17 mouse cellular contexts compared by ENCODE assay signal in the genomic region with DNA sequence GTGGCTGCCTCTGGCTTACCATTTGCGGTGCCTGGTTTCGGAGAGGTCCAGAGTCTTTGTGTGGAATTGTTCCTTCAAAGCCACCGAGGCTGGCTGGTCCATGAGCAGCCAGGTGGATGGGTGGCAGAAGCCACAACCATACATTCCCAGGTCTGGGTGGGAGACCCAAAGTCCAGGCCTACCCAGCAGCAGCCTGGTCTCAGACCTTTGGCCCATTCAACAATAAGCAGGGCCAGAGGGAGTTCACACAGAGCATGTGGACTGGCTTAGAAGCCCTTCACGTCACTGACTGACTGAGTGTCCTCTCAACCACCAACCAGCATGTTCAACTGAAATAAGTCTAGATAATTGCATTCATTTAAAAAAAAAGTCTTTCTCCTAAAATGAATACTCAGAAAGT.
DNase-seq lines count a peak whose midpoint lies in the region; ATAC-seq and TF ChIP-seq lines count a peak whose summit lies in the region.
"Had no signal": no experiment of that assay in that cellular context is flagged by ENCODE, and none has a peak within 500 bp of the region (broad histone marks: within the 10 kb centered on the region; RNA-seq: fewer than 3 reads in every experiment).

No protein-coding gene starts in this region.

- no peak for ATAC-seq in erythroblast, adult 5-6 weeks (replicated peaks; ENCODE audit: low FRiP score, poor library complexity, severe bottlenecking)
- ATAC-seq: forebrain, embryonic 13.5 days had no signal

- peak overlapping the region; percentile 87 for H3K27ac ChIP-seq in bone marrow, adult 2 months (ENCODE audit: control insufficient read depth, insufficient read depth, low read depth, low read length, poor library complexity)
- H3K27ac ChIP-seq in small intestine, adult 2 months (ENCODE audit: insufficient read depth, low read depth, low read length): peak overlapping the region; percentile 77
- H3K27ac ChIP-seq in midbrain, embryonic 10.5 days (replicated peaks): no peak overlapping the region
- H3K27ac ChIP-seq: forebrain, embryonic 13.5 days; heart, embryonic 15.5 days; hindbrain, embryonic 10.5 days; limb, embryonic 12.5 days; liver, embryonic 14.5 days; neural tube, embryonic 15.5 days; stomach, postnatal 0 days had no signal

- TF ChIP-seq POLR2A in bone marrow, adult 2 months (IDR thresholded peaks at IDR 0.05; ENCODE audit: borderline replicate concordance, control insufficient read depth, low read depth, low read length): peak; percentile 43; the same call in 1 of the 2 replicates
- no peak for TF ChIP-seq POLR2A in small intestine, adult 2 months (IDR thresholded peaks at IDR 0.05; ENCODE audit: low read depth, low read length)

- H3K4me3 ChIP-seq in bone marrow, adult 2 months (replicated peaks; ENCODE audit: control insufficient read depth, low read depth, low read length): peak overlapping the region; percentile 68
- H3K4me3 ChIP-seq in small intestine, adult 2 months (ENCODE audit: low read depth, low read length): peak overlapping the region; percentile 59
- H3K4me3 ChIP-seq in midbrain, embryonic 10.5 days: no peak overlapping the region
- H3K4me3 ChIP-seq: forebrain, embryonic 13.5 days; heart, embryonic 15.5 days; hindbrain, embryonic 10.5 days; limb, embryonic 12.5 days; neural tube, embryonic 15.5 days had no signal

- H3K27me3 ChIP-seq in small intestine, adult 2 months (ENCODE audit: control insufficient read depth, insufficient read depth, low read length): no peaks in the 10 kb centered on the region
- H3K27me3 ChIP-seq in midbrain, embryonic 10.5 days (ENCODE audit: low read depth, poor library complexity, severe bottlenecking): no peaks in the 10 kb centered on the region
- H3K27me3 ChIP-seq: forebrain, embryonic 13.5 days; heart, embryonic 15.5 days; limb, embryonic 12.5 days; neural tube, embryonic 15.5 days had no signal

- TF ChIP-seq CTCF in bone marrow, adult 2 months (IDR thresholded peaks at IDR 0.05; ENCODE audit: control insufficient read depth, insufficient read depth, low read length): no peak
- no peak for TF ChIP-seq CTCF in small intestine, adult 2 months (IDR thresholded peaks at IDR 0.05; ENCODE audit: extremely low read depth, insufficient read length, insufficient replicate concordance, low read depth, low read length)

- H3K9me3 ChIP-seq in midbrain, embryonic 10.5 days (replicated peaks): peaks cover 42% of the 10 kb centered on the region
- H3K9me3 ChIP-seq: heart, embryonic 15.5 days; limb, embryonic 12.5 days; neural tube, embryonic 15.5 days had no signal

- H3K4me1 ChIP-seq in bone marrow, adult 2 months (ENCODE audit: control insufficient read depth, insufficient read depth, low read length): peaks cover 5% of the 10 kb centered on the region
- H3K4me1 ChIP-seq in small intestine, adult 2 months (ENCODE audit: control insufficient read depth, insufficient read depth, insufficient read length, low read length): no peaks in the 10 kb centered on the region
- H3K4me1 ChIP-seq in midbrain, embryonic 10.5 days: no peaks in the 10 kb centered on the region
- H3K4me1 ChIP-seq: forebrain, embryonic 13.5 days; heart, embryonic 15.5 days; hindbrain, embryonic 10.5 days; limb, embryonic 12.5 days; neural tube, embryonic 15.5 days had no signal

- WGBS in bone marrow, adult 2 months: 57% methylated on average over 4 of the region's 4 CpGs
- WGBS in small intestine, adult 2 months: 71% methylated on average over 4 of the region's 4 CpGs
- 81% methylated on average over 4 of the region's 4 CpGs for WGBS in midbrain, embryonic 10.5 days

- no peaks in the 10 kb centered on the region for H3K36me3 ChIP-seq in small intestine, adult 2 months (ENCODE audit: control insufficient read depth, insufficient read depth, low read length)
- no peaks in the 10 kb centered on the region for H3K36me3 ChIP-seq in midbrain, embryonic 10.5 days
- H3K36me3 ChIP-seq: heart, embryonic 15.5 days; hindbrain, embryonic 10.5 days; limb, embryonic 12.5 days; neural tube, embryonic 15.5 days had no signal

- DNase-seq in spleen, adult 18-20 months: peak; percentile 50 to 53
- DNase-seq in spleen, postnatal 10 days (ENCODE audit: low spot score in 2 of 2): no peak
- peak; percentile 53 for DNase-seq in thymus, postnatal 4 days
- no peak for DNase-seq in midbrain, embryonic 10.5 days (ENCODE audit: low spot score)
- DNase-seq: adrenal gland, postnatal 10 days; cerebellum, postnatal 10 days; kidney, postnatal 36 days had no signal

Comparison
In these comparisons a context has a peak if more than half of its experiments do, and no peak if none do; other contexts are left out.
1. DNase-seq: peak in spleen, adult 18-20 months (2 of 2) and thymus, postnatal 4 days (single experiment); none in spleen, postnatal 10 days (0 of 2) and midbrain, embryonic 10.5 days (single experiment).